Mouse (Mus musculus): ENCODE measurements at regions not wholly inside any gene's neighbourhood (a gene's known extent, or its start where the extent isn't known, plus 50 kb on each side); places are given as distances from the start of the nearest gene placed in this dataset.

DNA sequence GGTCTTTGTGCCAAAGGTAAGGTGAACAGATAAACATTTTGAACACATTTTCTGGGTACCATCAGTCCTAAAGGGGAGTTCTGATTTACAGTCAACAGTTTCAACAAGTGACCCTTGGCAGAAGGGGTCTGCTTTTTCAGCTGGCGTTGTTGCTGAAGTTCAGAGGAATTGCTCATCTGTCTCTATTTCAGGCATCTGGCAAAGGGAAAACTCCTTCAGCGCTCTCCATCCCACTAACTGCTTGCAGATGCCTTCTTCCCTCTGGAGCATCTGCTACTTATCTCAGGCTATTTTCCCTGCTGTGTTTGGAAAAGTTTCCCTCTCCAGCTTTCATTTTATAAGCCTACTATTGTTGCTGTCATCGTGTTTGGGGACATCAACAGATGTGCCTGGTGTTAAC is 223.6 kb upstream of the Rgmb start:
- no peaks in the 10 kb centered on the region for H3K36me3 ChIP-seq (ENCODE audit: control insufficient read depth, insufficient read depth)

DNA sequence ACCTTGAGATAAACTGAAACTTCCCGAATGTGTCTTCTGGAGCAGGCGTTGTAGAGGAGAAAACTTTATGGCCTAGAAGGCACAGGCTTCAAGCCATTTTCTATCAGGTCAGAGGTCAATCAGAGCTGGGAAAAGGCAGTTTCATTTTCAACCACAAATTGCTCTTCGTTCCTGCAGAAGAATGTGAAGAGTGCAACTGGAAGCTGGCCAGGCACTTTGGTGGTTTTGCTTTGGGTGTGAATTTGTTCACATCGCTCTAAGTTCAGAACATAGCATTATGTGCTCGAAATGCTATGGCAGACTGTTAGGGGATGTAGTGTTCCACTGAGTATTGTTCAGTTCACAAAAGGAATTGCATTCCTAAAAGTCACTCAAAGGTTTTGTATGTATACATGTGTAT is 220.9 kb upstream of the Rgmb start:
- Histone ChIP-seq H3K4me3 (replicated peaks; ENCODE audit: low read length) (no peak overlapping the region), H3K9me3 (ENCODE audit: control insufficient read depth, low read length) (no peaks in the 10 kb centered on the region), H3K27ac (ENCODE audit: low read length) (no peak overlapping the region), H3K9ac (replicated peaks; ENCODE audit: low read depth, low read length) (no peak overlapping the region), H3K4me2 (ENCODE audit: low read length) (no peak overlapping the region), H3K27me3 (replicated peaks; ENCODE audit: control insufficient read depth, insufficient read depth, low read length) (no peaks in the 10 kb centered on the region), H3K4me1 (replicated peaks; ENCODE audit: control insufficient read depth, insufficient read depth, low read length) (no peaks in the 10 kb centered on the region), H3K36me3 (ENCODE audit: control insufficient read depth, insufficient read depth) (no peaks in the 10 kb centered on the region)
- 74% methylated on average over 5 of the region's 5 CpGs for WGBS
- ATAC-seq: no peak

More for the DNA sequence above, 223.6 kb upstream of the Rgmb start:
- Histone ChIP-seq H3K27me3 (replicated peaks; ENCODE audit: control insufficient read depth, insufficient read depth, low read length) (no peaks in the 10 kb centered on the region), H3K4me3 (replicated peaks; ENCODE audit: low read length) (no peak overlapping the region), H3K9ac (replicated peaks; ENCODE audit: low read depth, low read length) (no peak overlapping the region), H3K27ac (ENCODE audit: low read length) (no peak overlapping the region), H3K4me2 (ENCODE audit: low read length) (no peak overlapping the region), H3K4me1 (replicated peaks; ENCODE audit: control insufficient read depth, insufficient read depth, low read length) (no peaks in the 10 kb centered on the region), H3K9me3 (ENCODE audit: control insufficient read depth, low read length) (no peaks in the 10 kb centered on the region)
- no peak for ATAC-seq
- WGBS: 65% methylated on average over 3 of the region's 3 CpGs

DNA sequence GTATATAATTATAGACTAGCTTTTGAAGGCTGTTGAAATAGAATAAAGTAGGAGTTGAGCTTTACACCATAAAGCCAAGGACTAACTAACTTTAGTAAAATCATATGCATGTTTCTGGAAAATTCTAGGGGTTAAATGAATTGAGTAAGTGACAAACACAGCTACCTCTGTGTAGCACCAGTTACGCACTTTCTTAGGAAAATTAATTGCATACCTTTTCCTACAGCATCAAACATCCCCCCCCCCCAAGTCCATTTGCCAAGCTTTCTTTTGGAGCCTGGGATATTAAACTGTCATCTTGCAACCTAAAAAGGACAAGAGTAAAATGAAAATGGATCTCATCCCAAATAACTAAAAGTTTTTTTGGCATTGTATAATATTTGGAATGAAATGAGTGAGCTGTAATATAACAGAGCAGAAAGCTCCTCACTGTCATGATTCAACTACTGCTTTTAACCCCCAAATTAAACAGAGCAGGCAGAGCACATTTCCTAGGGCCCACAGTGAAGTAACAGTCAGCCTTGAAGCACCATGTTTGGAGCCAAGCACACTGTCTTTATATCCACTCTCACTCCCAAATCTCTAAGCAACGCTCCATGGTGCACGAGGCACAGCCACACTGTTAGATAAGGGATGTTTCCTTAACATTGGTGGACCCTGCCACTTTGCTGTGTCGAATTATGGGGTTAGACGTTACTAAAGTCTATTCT is 210.9 kb upstream of the Rgmb start:
- Histone ChIP-seq H3K4me3 (replicated peaks; ENCODE audit: low read length) (no peak overlapping the region), H3K27ac (ENCODE audit: low read length) (no peak overlapping the region), H3K27me3 (replicated peaks; ENCODE audit: control insufficient read depth, insufficient read depth, low read length) (no peaks in the 10 kb centered on the region), H3K9me3 (ENCODE audit: control insufficient read depth, low read length) (no peaks in the 10 kb centered on the region), H3K36me3 (ENCODE audit: control insufficient read depth, insufficient read depth) (no peaks in the 10 kb centered on the region), H3K9ac (replicated peaks; ENCODE audit: low read depth, low read length) (no peak overlapping the region), H3K4me2 (ENCODE audit: low read length) (no peak overlapping the region), H3K4me1 (replicated peaks; ENCODE audit: control insufficient read depth, insufficient read depth, low read length) (no peaks in the 10 kb centered on the region)
- ATAC-seq: no peak
- WGBS: 43% methylated on average over 5 of the region's 5 CpGs

DNA sequence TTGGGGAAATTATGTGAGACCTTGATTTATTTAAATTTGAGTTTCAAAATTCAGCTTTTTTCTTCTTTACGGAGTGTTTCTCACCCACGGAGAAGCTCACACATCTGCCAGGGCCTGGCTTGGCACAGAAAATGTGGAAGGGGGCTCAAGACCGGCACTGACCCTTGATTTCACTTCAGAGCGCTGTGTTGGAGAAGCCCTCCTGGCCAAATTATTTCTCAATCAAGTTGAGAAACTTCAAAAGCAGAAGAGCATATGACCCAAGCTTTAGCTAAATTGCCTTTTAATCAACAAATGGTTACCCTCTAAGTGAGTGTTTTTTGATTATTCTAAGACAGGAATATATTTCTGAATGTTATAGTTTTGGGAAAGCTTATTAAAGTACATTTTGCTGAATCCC is 197.2 kb upstream of the Rgmb start:
- no peak for ATAC-seq
- 76% methylated on average over 4 of the region's 4 CpGs for WGBS

DNA sequence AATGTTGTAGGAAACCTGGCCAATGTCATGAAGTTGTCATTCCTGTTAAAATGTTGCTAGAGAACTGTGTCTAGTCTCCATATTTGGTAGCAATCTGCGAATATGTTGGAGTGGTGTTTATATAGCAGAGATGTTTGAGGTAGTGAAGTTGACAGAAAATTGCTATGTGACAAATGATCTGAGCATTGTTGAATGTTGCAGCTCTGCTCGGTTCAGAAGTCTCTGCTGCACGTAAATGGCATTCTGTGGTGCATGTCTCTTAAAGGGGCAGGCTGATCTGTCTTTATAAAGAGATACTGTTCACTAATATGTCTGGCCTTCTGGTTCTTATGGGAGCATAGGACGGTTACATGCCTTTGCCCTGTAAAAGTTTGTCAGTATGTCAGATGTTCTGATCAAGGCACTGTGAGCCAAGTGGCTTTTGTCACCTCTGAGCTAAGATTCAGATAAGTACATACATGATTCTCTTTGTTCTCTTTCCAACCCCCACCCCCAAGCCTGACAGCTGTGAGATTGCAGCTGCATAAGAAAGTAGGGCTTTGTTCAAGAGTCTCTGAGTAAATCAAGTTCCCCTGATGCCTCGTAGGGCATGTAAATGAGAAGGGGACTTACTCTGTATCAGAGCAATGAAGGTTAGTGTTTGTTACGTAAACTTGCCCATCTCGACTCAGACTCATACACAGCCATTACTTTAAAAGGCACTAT is 174.2 kb upstream of the Rgmb start:
- no peak overlapping the region for H3K4me3 ChIP-seq (replicated peaks; ENCODE audit: low read length)
- no peaks in the 10 kb centered on the region for H3K27me3 ChIP-seq (replicated peaks; ENCODE audit: control insufficient read depth, insufficient read depth, low read length)
- no peak overlapping the region for H3K9ac ChIP-seq (replicated peaks; ENCODE audit: low read depth, low read length)
- no peaks in the 10 kb centered on the region for H3K9me3 ChIP-seq (ENCODE audit: control insufficient read depth, low read length)
- H3K4me1 ChIP-seq (replicated peaks; ENCODE audit: control insufficient read depth, insufficient read depth, low read length): no peaks in the 10 kb centered on the region
- no peaks in the 10 kb centered on the region for H3K36me3 ChIP-seq (ENCODE audit: control insufficient read depth, insufficient read depth)
- peak overlapping the region; percentile 58 for H3K27ac ChIP-seq (ENCODE audit: low read length)
- H3K4me2 ChIP-seq (ENCODE audit: low read length): no peak overlapping the region
- 30% methylated on average over 7 of the region's 7 CpGs for WGBS
- peak; percentile 91 for ATAC-seq

More for the DNA sequence above, 197.2 kb upstream of the Rgmb start:
- Histone ChIP-seq H3K36me3 (ENCODE audit: control insufficient read depth, insufficient read depth) (no peaks in the 10 kb centered on the region), H3K9me3 (ENCODE audit: control insufficient read depth, low read length) (no peaks in the 10 kb centered on the region), H3K27ac (ENCODE audit: low read length) (no peak overlapping the region), H3K9ac (replicated peaks; ENCODE audit: low read depth, low read length) (no peak overlapping the region), H3K27me3 (replicated peaks; ENCODE audit: control insufficient read depth, insufficient read depth, low read length) (no peaks in the 10 kb centered on the region), H3K4me3 (replicated peaks; ENCODE audit: low read length) (no peak overlapping the region), H3K4me1 (replicated peaks; ENCODE audit: control insufficient read depth, insufficient read depth, low read length) (no peaks in the 10 kb centered on the region), H3K4me2 (ENCODE audit: low read length) (no peak overlapping the region)

DNA sequence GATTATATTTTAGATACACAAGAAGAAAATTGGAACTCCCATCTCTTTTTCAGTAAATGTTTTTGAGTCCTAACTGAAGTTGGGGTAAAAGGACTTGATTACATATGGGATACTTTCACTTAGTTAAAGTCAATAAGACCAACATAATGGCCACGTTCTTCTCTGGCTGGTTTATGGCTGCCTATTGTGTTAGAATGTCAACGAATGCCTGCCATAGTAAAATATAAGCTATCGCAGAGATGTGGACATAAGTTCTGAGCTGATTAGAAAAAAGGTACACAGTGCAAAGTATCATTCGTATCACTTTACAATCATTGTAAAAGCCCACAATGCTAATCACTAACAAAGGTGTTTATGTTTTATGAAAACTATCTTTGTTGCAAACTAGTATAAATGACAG is 173.2 kb upstream of the Rgmb start:
- Histone ChIP-seq H3K4me2 (ENCODE audit: low read length) (no peak overlapping the region), H3K27ac (ENCODE audit: low read length) (no peak overlapping the region), H3K9me3 (ENCODE audit: control insufficient read depth, low read length) (no peaks in the 10 kb centered on the region), H3K4me3 (replicated peaks; ENCODE audit: low read length) (no peak overlapping the region), H3K4me1 (replicated peaks; ENCODE audit: control insufficient read depth, insufficient read depth, low read length) (no peaks in the 10 kb centered on the region), H3K27me3 (replicated peaks; ENCODE audit: control insufficient read depth, insufficient read depth, low read length) (no peaks in the 10 kb centered on the region), H3K9ac (replicated peaks; ENCODE audit: low read depth, low read length) (no peak overlapping the region), H3K36me3 (ENCODE audit: control insufficient read depth, insufficient read depth) (no peaks in the 10 kb centered on the region)
- no peak for ATAC-seq
- 82% methylated on average over 4 of the region's 4 CpGs for WGBS

DNA sequence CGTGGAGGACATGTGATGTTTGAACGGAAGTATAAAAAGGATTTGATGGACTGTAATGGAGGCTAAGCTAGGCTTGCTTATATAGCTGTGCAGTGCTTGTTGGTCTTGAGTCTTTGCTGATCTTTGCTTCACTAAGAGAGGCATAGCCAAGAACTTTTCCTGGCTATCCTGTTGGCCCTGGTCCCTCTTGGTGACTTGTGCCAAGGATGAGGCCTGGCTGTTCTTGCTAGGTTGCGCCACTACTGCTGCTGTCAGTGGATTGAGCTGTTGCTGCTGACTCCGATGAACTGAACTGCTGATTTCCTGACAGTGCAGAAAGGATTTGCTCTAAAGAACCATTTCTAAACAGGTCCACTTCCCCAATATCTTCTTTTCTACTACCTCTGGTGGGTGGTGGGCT is 167.9 kb upstream of the Rgmb start:
- Histone ChIP-seq H3K9ac (replicated peaks; ENCODE audit: low read depth, low read length) (no peak overlapping the region), H3K27ac (ENCODE audit: low read length) (no peak overlapping the region), H3K9me3 (ENCODE audit: control insufficient read depth, low read length) (peaks cover 3% of the 10 kb centered on the region; the same call in 1 of the 2 replicates), H3K4me1 (replicated peaks; ENCODE audit: control insufficient read depth, insufficient read depth, low read length) (peaks cover 4% of the 10 kb centered on the region), H3K27me3 (replicated peaks; ENCODE audit: control insufficient read depth, insufficient read depth, low read length) (no peaks in the 10 kb centered on the region), H3K4me3 (replicated peaks; ENCODE audit: low read length) (no peak overlapping the region), H3K4me2 (ENCODE audit: low read length) (no peak overlapping the region), H3K36me3 (ENCODE audit: control insufficient read depth, insufficient read depth) (no peaks in the 10 kb centered on the region)
- ATAC-seq: no peak
- WGBS: 94% methylated on average over 4 of the region's 4 CpGs

DNA sequence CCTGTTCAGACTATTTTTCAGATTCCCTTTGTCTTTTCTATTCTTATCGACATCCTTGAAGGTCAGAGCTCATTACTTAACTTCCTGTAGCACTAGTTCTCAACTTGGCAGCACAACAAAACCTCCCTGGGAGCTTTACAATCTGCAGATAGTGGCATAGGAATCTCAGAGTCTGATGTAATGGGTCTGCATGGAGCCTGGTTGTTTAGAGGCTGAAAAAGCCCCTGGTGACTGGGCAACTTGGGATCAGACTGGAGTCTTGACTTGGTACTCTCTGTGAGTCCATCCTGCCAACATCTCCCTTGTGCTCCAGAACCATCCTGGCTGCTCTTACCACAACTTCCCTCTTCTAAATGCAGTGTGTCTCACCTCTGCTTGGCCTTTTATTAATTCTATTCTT is 166.4 kb upstream of the Rgmb start:
- 33% methylated on average over 1 of the region's 1 CpGs for WGBS

DNA sequence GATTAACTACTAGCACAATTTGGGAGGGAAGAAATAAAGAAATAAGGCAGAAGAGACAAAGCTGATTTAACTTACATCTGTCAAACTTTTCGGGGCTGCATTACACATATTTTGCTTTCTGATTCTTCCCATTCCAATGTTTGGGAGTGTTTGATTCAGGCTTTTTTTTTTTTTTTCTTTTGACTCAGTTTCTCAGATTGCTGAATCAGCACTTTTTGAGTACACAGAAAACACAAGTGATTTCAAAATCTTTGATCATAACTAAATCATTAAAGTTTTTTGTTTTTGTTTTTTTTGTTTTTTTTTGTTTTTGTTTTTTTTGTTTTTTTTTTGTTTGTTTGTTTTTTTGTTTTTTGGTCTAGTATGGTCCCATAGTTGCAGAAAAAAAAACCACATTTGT is 164.7 kb upstream of the Rgmb start:
- Histone ChIP-seq H3K27me3 (replicated peaks; ENCODE audit: control insufficient read depth, insufficient read depth, low read length) (no peaks in the 10 kb centered on the region), H3K4me2 (ENCODE audit: low read length) (no peak overlapping the region), H3K4me1 (replicated peaks; ENCODE audit: control insufficient read depth, insufficient read depth, low read length) (peaks cover 11% of the 10 kb centered on the region), H3K27ac (ENCODE audit: low read length) (no peak overlapping the region), H3K4me3 (replicated peaks; ENCODE audit: low read length) (no peak overlapping the region), H3K9me3 (ENCODE audit: control insufficient read depth, low read length) (peaks cover 3% of the 10 kb centered on the region; the same call in 1 of the 2 replicates), H3K36me3 (ENCODE audit: control insufficient read depth, insufficient read depth) (no peaks in the 10 kb centered on the region), H3K9ac (replicated peaks; ENCODE audit: low read depth, low read length) (no peak overlapping the region)
- WGBS: 97% methylated on average over 1 of the region's 1 CpGs
- no peak for ATAC-seq

More for the DNA sequence above, 166.4 kb upstream of the Rgmb start:
- Histone ChIP-seq H3K36me3 (ENCODE audit: control insufficient read depth, insufficient read depth) (no peaks in the 10 kb centered on the region), H3K27ac (ENCODE audit: low read length) (no peak overlapping the region), H3K4me3 (replicated peaks; ENCODE audit: low read length) (no peak overlapping the region), H3K4me2 (ENCODE audit: low read length) (no peak overlapping the region), H3K9ac (replicated peaks; ENCODE audit: low read depth, low read length) (no peak overlapping the region), H3K27me3 (replicated peaks; ENCODE audit: control insufficient read depth, insufficient read depth, low read length) (no peaks in the 10 kb centered on the region), H3K4me1 (replicated peaks; ENCODE audit: control insufficient read depth, insufficient read depth, low read length) (peaks cover 8% of the 10 kb centered on the region), H3K9me3 (ENCODE audit: control insufficient read depth, low read length) (peaks cover 3% of the 10 kb centered on the region; the same call in 1 of the 2 replicates)
- ATAC-seq: no peak
